Mouse (Mus musculus) liver, embryonic 15.5 days (tissue): ENCODE measurements around the gene 4930568D16Rik. TPM values are rescaled to one million over a fixed set of nuclear protein-coding genes. Genes with fewer than 3 reads are reported as not detected.

Experiments used
- ATAC-seq: fragments of 200-750 bp; cut with Nextera tagmentation; 2 replicates; pipeline ENCODE4 v1.8.0; 2017; ENCODE audit warnings: moderate number of reproducible peaks, mild to moderate bottlenecking, moderate library complexity; ENCODE audit not compliant: insufficient read depth
- H3K27ac ChIP-seq: fragments of 300-500 bp; sonication (generic); replicated peaks from 2 replicates; pipeline ENCODE4 v1.5.1; 2015; ENCODE audit warnings: mild to moderate bottlenecking, inconsistent platforms
- H3K27me3 ChIP-seq: fragments of 300-500 bp; sonication (generic); 2 replicates; pipeline ENCODE4 v1.6.1; 2015; ENCODE audit warnings: mild to moderate bottlenecking, inconsistent platforms
- H3K36me3 ChIP-seq: fragments of 300-500 bp; sonication (generic); replicated peaks from 2 replicates; pipeline ENCODE4 v1.6.1; 2015; ENCODE audit warnings: moderate library complexity, mild to moderate bottlenecking, inconsistent platforms
- H3K4me1 ChIP-seq: fragments of 300-500 bp; sonication (generic); replicated peaks from 2 replicates; pipeline ENCODE4 v1.6.1; 2015; ENCODE audit warnings: inconsistent platforms
- H3K4me2 ChIP-seq: fragments of 300-500 bp; sonication (generic); 2 replicates; pipeline ENCODE4 v1.6.1; 2015; ENCODE audit warnings: moderate library complexity, mild to moderate bottlenecking, inconsistent platforms
- H3K4me3 ChIP-seq: fragments of 300-500 bp; sonication (generic); replicated peaks from 2 replicates; pipeline ENCODE4 v1.5.1; 2015; ENCODE audit warnings: mild to moderate bottlenecking, inconsistent platforms
- H3K9ac ChIP-seq: fragments of 300-500 bp; sonication (generic); 2 replicates; pipeline ENCODE4 v1.6.1; 2015; ENCODE audit warnings: moderate library complexity, mild to moderate bottlenecking, inconsistent platforms
- H3K9me3 ChIP-seq: fragments of 300-500 bp; sonication (generic); replicated peaks from 2 replicates; pipeline ENCODE4 v1.6.1; 2016; ENCODE audit warnings: inconsistent platforms
- WGBS: fragments of 180-500 bp; shearing (Covaris S2); methylation state at CpG from one replicate; pipeline ENCODE4 v1.1.7; 2015; ENCODE audit warnings: mixed read lengths; ENCODE audit not compliant: insufficient replicate concordance; 5-methylcytosine and 5-hydroxymethylcytosine counted together
- polyA plus RNA-seq: library from polyadenylated mRNA; unstranded; fragments of >200 nt; fragmentation: Nextera tagmentation; extraction: Ambion mirVana; gene quantifications from 2 replicates; pipeline ENCODE4 v1.2.1, GENCODE M21; 2015

The 4930568D16Rik gene
- polyA plus RNA-seq, 1 experiment from 2014 or later: not detected

- H3K9me3 ChIP-seq: no peaks in the 10 kb centered on the region
- peaks cover 8% of the 10 kb centered on the region; the same call in 1 of the 2 replicates for H3K27me3 ChIP-seq
- WGBS: 38% methylated on average over 2 of the region's 2 CpGs
- no peak overlapping the region for H3K27ac ChIP-seq
- H3K4me3 ChIP-seq: no peak overlapping the region
- no peaks in the 10 kb centered on the region for H3K36me3 ChIP-seq
- no peak for ATAC-seq
- H3K9ac ChIP-seq: no peak overlapping the region
- H3K4me1 ChIP-seq: peaks cover 18% of the 10 kb centered on the region
- no peak overlapping the region for H3K4me2 ChIP-seq
Observed at GRCm38 (mm10) chr2:35345984-35346383, 21.5 kb downstream of the 4930568D16Rik start.

GRCm38 (mm10) chr2:35342605-35343004, 24.9 kb downstream of the 4930568D16Rik start:
- Histone ChIP-seq H3K27me3 (no peaks in the 10 kb centered on the region), H3K9me3 (no peaks in the 10 kb centered on the region), H3K4me2 (no peak overlapping the region), H3K9ac (no peak overlapping the region), H3K4me1 (peaks cover 14% of the 10 kb centered on the region), H3K27ac (no peak overlapping the region), H3K36me3 (no peaks in the 10 kb centered on the region), H3K4me3 (no peak overlapping the region)
- ATAC-seq: no peak
- 42% methylated on average over 3 of the region's 3 CpGs for WGBS

GRCm38 (mm10) chr2:35338707-35339106, 28.8 kb downstream of the 4930568D16Rik start:
- 68% methylated on average over 6 of the region's 6 CpGs for WGBS
- H3K27me3 ChIP-seq: no peaks in the 10 kb centered on the region
- H3K4me3 ChIP-seq: no peak overlapping the region
- peaks cover 6% of the 10 kb centered on the region; the same call in 1 of the 2 replicates for H3K36me3 ChIP-seq
- H3K9ac ChIP-seq: no peak overlapping the region
- no peak for ATAC-seq
- peaks cover 29% of the 10 kb centered on the region for H3K4me1 ChIP-seq
- H3K9me3 ChIP-seq: no peaks in the 10 kb centered on the region
- H3K27ac ChIP-seq: peak overlapping the region; percentile 64; the same call in 1 of the 2 replicates
- no peak overlapping the region for H3K4me2 ChIP-seq

GRCm38 (mm10) chr2:35338036-35338435, 29.5 kb downstream of the 4930568D16Rik start:
- no peaks in the 10 kb centered on the region for H3K9me3 ChIP-seq
- no peaks in the 10 kb centered on the region for H3K27me3 ChIP-seq
- WGBS: 61% methylated on average over 1 of the region's 1 CpGs
- no peak for ATAC-seq
- H3K9ac ChIP-seq: no peak overlapping the region
- H3K36me3 ChIP-seq: peaks cover 11% of the 10 kb centered on the region
- peaks cover 34% of the 10 kb centered on the region for H3K4me1 ChIP-seq
- no peak overlapping the region for H3K4me3 ChIP-seq
- H3K27ac ChIP-seq: 0 out of 2 replicates have a peak overlapping the region, but pooled peaks have one; percentile 51
- no peak overlapping the region for H3K4me2 ChIP-seq

GRCm38 (mm10) chr2:35337419-35337818, 30.1 kb downstream of the 4930568D16Rik start:
- H3K4me2 ChIP-seq: peak overlapping the region; percentile 80
- H3K9ac ChIP-seq: peak overlapping the region; percentile 100
- no peaks in the 10 kb centered on the region for H3K27me3 ChIP-seq
- H3K27ac ChIP-seq: peak overlapping the region; percentile 100
- peak overlapping the region; percentile 99 for H3K4me3 ChIP-seq
- H3K4me1 ChIP-seq: peaks cover 37% of the 10 kb centered on the region
- 57% methylated on average over 10 of the region's 10 CpGs for WGBS
- peaks cover 16% of the 10 kb centered on the region for H3K36me3 ChIP-seq
- ATAC-seq: no peak
- H3K9me3 ChIP-seq: no peaks in the 10 kb centered on the region

GRCm38 (mm10) chr2:35336388-35337280, 30.9 kb downstream of the 4930568D16Rik start, which contains the start of gene Stom:
Stom (minus strand) TSS chr2:35336976.
- Histone ChIP-seq H3K4me1 (peaks cover 44% of the 10 kb centered on the region), H3K27ac (peak within 1 kb of the TSS; percentile 100), H3K36me3 (peaks cover 24% of the 10 kb centered on the region), H3K4me2 (peak within 1 kb of the TSS; percentile 80), H3K4me3 (peak within 1 kb of the TSS; percentile 99), H3K9ac (peak within 1 kb of the TSS; percentile 100), H3K9me3 (no peaks in the 10 kb centered on the region), H3K27me3 (no peaks in the 10 kb centered on the region)
- peak; percentile 95 for ATAC-seq
- under 1% methylated on average over 45 of the region's 45 CpGs for WGBS

GRCm38 (mm10) chr2:35335620-35336019, 31.9 kb downstream of the 4930568D16Rik start:
- WGBS: 17% methylated on average over 7 of the region's 7 CpGs

GRCm38 (mm10) chr2:35333670-35334069, 33.9 kb downstream of the 4930568D16Rik start:
- no peaks in the 10 kb centered on the region for H3K27me3 ChIP-seq
- H3K9me3 ChIP-seq: no peaks in the 10 kb centered on the region
- H3K36me3 ChIP-seq: peaks cover 42% of the 10 kb centered on the region
- H3K27ac ChIP-seq: peak overlapping the region; percentile 100
- peak overlapping the region; percentile 80 for H3K4me2 ChIP-seq
- peaks cover 70% of the 10 kb centered on the region for H3K4me1 ChIP-seq
- no peak for ATAC-seq
- H3K9ac ChIP-seq: peak overlapping the region; percentile 100
- peak overlapping the region; percentile 99 for H3K4me3 ChIP-seq

More at GRCm38 (mm10) chr2:35335620-35336019, 31.9 kb downstream of the 4930568D16Rik start:
- peaks cover 54% of the 10 kb centered on the region for H3K4me1 ChIP-seq
- H3K27ac ChIP-seq: peak overlapping the region; percentile 100
- peak overlapping the region; percentile 80 for H3K4me2 ChIP-seq
- peak overlapping the region; percentile 100 for H3K9ac ChIP-seq
- no peaks in the 10 kb centered on the region for H3K27me3 ChIP-seq
- H3K36me3 ChIP-seq: peaks cover 33% of the 10 kb centered on the region
- H3K9me3 ChIP-seq: no peaks in the 10 kb centered on the region
- no peak for ATAC-seq
- H3K4me3 ChIP-seq: peak overlapping the region; percentile 99

GRCm38 (mm10) chr2:35331205-35331604, 36.3 kb downstream of the 4930568D16Rik start:
- H3K36me3 ChIP-seq: peaks cover 53% of the 10 kb centered on the region
- no peaks in the 10 kb centered on the region for H3K27me3 ChIP-seq
- no peak for ATAC-seq
- no peaks in the 10 kb centered on the region for H3K9me3 ChIP-seq
- peak overlapping the region; percentile 99 for H3K4me3 ChIP-seq
- no peak overlapping the region for H3K9ac ChIP-seq
- WGBS: 64% methylated on average over 2 of the region's 2 CpGs
- H3K27ac ChIP-seq: peak overlapping the region; percentile 56
- peaks cover 79% of the 10 kb centered on the region for H3K4me1 ChIP-seq
- H3K4me2 ChIP-seq: peak overlapping the region; percentile 80

GRCm38 (mm10) chr2:35329061-35329460, 38.5 kb downstream of the 4930568D16Rik start:
- no peaks in the 10 kb centered on the region for H3K9me3 ChIP-seq
- H3K36me3 ChIP-seq: peaks cover 70% of the 10 kb centered on the region
- peak overlapping the region; percentile 96 for H3K27ac ChIP-seq
- H3K4me3 ChIP-seq: peak overlapping the region; percentile 37
- H3K27me3 ChIP-seq: no peaks in the 10 kb centered on the region
- H3K4me2 ChIP-seq: peak overlapping the region; percentile 72
- no peak for ATAC-seq
- peak overlapping the region; percentile 57; the same call in 1 of the 2 replicates for H3K9ac ChIP-seq
- WGBS: 33% methylated on average over 2 of the region's 2 CpGs
- H3K4me1 ChIP-seq: peaks cover 96% of the 10 kb centered on the region

GRCm38 (mm10) chr2:35328064-35328792, 39.3 kb downstream of the 4930568D16Rik start:
- H3K27ac ChIP-seq: peak overlapping the region; percentile 96
- 28% methylated on average over 11 of the region's 11 CpGs for WGBS
- H3K36me3 ChIP-seq: peaks cover 73% of the 10 kb centered on the region
- peak overlapping the region; percentile 72 for H3K4me2 ChIP-seq
- H3K4me1 ChIP-seq: peaks cover 97% of the 10 kb centered on the region
- peak; percentile 13; the same call in 1 of the 2 replicates for ATAC-seq
- H3K4me3 ChIP-seq: peak overlapping the region; percentile 37
- H3K9ac ChIP-seq: peak overlapping the region; percentile 57
- H3K27me3 ChIP-seq: no peaks in the 10 kb centered on the region
- no peaks in the 10 kb centered on the region for H3K9me3 ChIP-seq
